Mouse (Mus musculus): ENCODE data around the gene Fbxl17. TPM values are rescaled to one million over a fixed set of nuclear protein-coding genes. Genes with fewer than 3 reads are reported as not detected.
A peak's percentile ranks its signal among the peaks of the same experiment; 100 is the strongest.

The Fbxl17 gene
- polyA plus RNA-seq, 1 experiment from 2014 or later = 5.2 TPM

GRCm38 (mm10) chr17:63498717-63499635 lies 841 bp downstream of the Fbxl17 start:
- peak overlapping the region; percentile 96 for H3K27ac ChIP-seq (ENCODE audit: low read length)
- 0 out of 2 replicates have a peak, but pooled peaks cover 6% of the 10 kb centered on the region for H3K36me3 ChIP-seq (ENCODE audit: insufficient read depth, low read length)
- no peaks in the 10 kb centered on the region for H3K9me3 ChIP-seq (ENCODE audit: low read length)
- H3K4me1 ChIP-seq (ENCODE audit: insufficient read depth, low read length) = peaks cover 30% of the 10 kb centered on the region
- under 1% methylated on average over 69 of the region's 90 CpGs for WGBS
- peak overlapping the region; percentile 87 for H3K4me2 ChIP-seq (replicated peaks; ENCODE audit: low read depth, low read length)
- no peaks in the 10 kb centered on the region for H3K27me3 ChIP-seq (ENCODE audit: insufficient read depth, low read length)
- H3K4me3 ChIP-seq (ENCODE audit: low read length) = peak overlapping the region; percentile 83
- peak overlapping the region; percentile 94 for H3K9ac ChIP-seq (replicated peaks; ENCODE audit: low read length)
- peak; percentile 65 for ATAC-seq (ENCODE audit: low FRiP score, low TSS enrichment)

DNA sequence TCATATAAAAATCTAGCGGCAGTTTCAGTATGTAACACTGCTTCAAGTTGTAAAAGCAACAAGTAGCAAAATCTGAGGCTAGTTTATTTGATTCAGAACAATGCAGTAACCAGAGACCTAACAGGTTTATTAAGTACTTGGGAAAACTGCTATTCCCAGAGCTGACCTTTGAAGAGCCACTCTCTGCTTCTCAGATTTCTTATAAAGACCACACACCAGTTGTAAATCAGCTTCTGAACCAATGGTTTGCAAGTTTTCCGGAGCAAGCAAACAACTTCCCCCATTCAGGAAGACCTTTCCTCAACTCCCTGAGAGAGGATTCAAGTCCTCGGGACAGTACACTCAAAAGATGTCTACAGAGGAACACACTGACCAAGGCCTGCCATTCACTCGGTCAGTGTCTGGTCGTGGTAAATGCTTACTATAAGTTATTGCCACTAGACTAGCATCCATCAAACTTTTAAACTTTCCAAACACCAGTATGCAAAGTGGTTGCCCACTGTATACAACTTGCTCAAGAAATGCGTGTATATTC lies 1.6 kb downstream of the Fbxl17 start:
- Histone ChIP-seq H3K27me3 (ENCODE audit: insufficient read depth, low read length) (no peaks in the 10 kb centered on the region), H3K4me1 (ENCODE audit: insufficient read depth, low read length) (peaks cover 35% of the 10 kb centered on the region), H3K9ac (replicated peaks; ENCODE audit: low read length) (peak overlapping the region; percentile 94), H3K4me3 (ENCODE audit: low read length) (peak overlapping the region; percentile 83), H3K27ac (ENCODE audit: low read length) (peak overlapping the region; percentile 96), H3K36me3 (ENCODE audit: insufficient read depth, low read length) (0 out of 2 replicates have a peak, but pooled peaks cover 6% of the 10 kb centered on the region), H3K9me3 (ENCODE audit: low read length) (no peaks in the 10 kb centered on the region), H3K4me2 (replicated peaks; ENCODE audit: low read depth, low read length) (peak overlapping the region; percentile 87)
- 5% methylated on average over 6 of the region's 6 CpGs for WGBS
- ATAC-seq (ENCODE audit: low FRiP score, low TSS enrichment) = no peak

- no peaks in the 10 kb centered on the region for H3K27me3 ChIP-seq (ENCODE audit: insufficient read depth, low read length)
- no peak overlapping the region for H3K9ac ChIP-seq (replicated peaks; ENCODE audit: low read length)
- H3K4me1 ChIP-seq (ENCODE audit: insufficient read depth, low read length) = peaks cover 42% of the 10 kb centered on the region
- WGBS = 74% methylated on average over 6 of the region's 6 CpGs
- peak overlapping the region; percentile 87 for H3K4me2 ChIP-seq (replicated peaks; ENCODE audit: low read depth, low read length)
- no peaks in the 10 kb centered on the region for H3K9me3 ChIP-seq (ENCODE audit: low read length)
- ATAC-seq (ENCODE audit: low FRiP score, low TSS enrichment) = no peak
- H3K27ac ChIP-seq (ENCODE audit: low read length) = no peak overlapping the region
- H3K4me3 ChIP-seq (ENCODE audit: low read length) = peak overlapping the region; percentile 83; the same call in 1 of the 2 replicates
- 0 out of 2 replicates have a peak, but pooled peaks cover 3% of the 10 kb centered on the region for H3K36me3 ChIP-seq (ENCODE audit: insufficient read depth, low read length)
Observed at GRCm38 (mm10) chr17:63497206-63497731, 2.5 kb downstream of the Fbxl17 start.

GRCm38 (mm10) chr17:63496153-63496552 lies 3.7 kb downstream of the Fbxl17 start:
- Histone ChIP-seq H3K9ac (replicated peaks; ENCODE audit: low read length) (no peak overlapping the region), H3K4me1 (ENCODE audit: insufficient read depth, low read length) (peaks cover 47% of the 10 kb centered on the region), H3K4me3 (ENCODE audit: low read length) (no peak overlapping the region), H3K36me3 (ENCODE audit: insufficient read depth, low read length) (no peaks in the 10 kb centered on the region), H3K27me3 (ENCODE audit: insufficient read depth, low read length) (no peaks in the 10 kb centered on the region), H3K4me2 (replicated peaks; ENCODE audit: low read depth, low read length) (no peak overlapping the region), H3K27ac (ENCODE audit: low read length) (no peak overlapping the region), H3K9me3 (ENCODE audit: low read length) (no peaks in the 10 kb centered on the region)
- 58% methylated on average over 5 of the region's 5 CpGs for WGBS
- ATAC-seq (ENCODE audit: low FRiP score, low TSS enrichment) = no peak

DNA sequence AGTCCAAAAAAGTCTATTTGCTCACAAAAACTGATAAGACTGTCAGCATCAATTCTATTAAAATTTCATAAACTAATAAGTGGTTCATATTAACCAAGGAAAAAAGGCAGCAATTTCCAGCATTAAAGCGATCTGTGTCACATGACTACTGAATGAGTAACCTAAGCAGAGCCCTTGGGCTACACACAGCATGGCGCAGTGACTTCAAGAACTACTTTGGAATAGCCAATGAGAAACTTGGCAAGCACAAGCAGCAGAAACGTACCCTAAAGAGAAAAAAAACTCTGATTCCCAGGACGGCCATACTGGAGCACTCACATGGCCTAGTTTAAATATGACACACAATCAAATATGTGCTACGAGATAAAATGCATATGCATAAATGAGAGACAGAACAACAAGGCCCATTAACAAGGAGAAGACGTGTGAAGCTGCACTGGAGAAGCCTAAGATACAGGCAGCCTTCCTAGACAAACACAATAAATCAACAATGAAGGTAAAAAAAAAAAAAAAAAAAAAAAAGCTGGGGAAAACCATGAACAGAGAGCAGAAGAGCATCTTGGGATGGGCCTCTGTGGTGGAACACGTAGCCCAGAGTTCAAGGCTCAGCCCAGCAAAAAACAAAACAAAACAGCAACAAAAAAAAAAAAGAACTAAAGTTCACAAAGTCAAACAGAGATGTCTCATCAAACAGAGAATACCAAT lies 5.8 kb downstream of the Fbxl17 start:
- Histone ChIP-seq H3K4me2 (replicated peaks; ENCODE audit: low read depth, low read length) (no peak overlapping the region), H3K4me3 (ENCODE audit: low read length) (no peak overlapping the region), H3K36me3 (ENCODE audit: insufficient read depth, low read length) (peaks cover 7% of the 10 kb centered on the region; the same call in 1 of the 2 replicates), H3K9ac (replicated peaks; ENCODE audit: low read length) (no peak overlapping the region), H3K27ac (ENCODE audit: low read length) (no peak overlapping the region), H3K27me3 (ENCODE audit: insufficient read depth, low read length) (no peaks in the 10 kb centered on the region), H3K9me3 (ENCODE audit: low read length) (no peaks in the 10 kb centered on the region), H3K4me1 (ENCODE audit: insufficient read depth, low read length) (peaks cover 59% of the 10 kb centered on the region)
- 49% methylated on average over 7 of the region's 7 CpGs for WGBS
- no peak for ATAC-seq (ENCODE audit: low FRiP score, low TSS enrichment)

GRCm38 (mm10) chr17:63493274-63493673 lies 6.5 kb downstream of the Fbxl17 start:
- H3K4me2 ChIP-seq (replicated peaks; ENCODE audit: low read depth, low read length) = 0 out of 2 replicates have a peak overlapping the region, but pooled peaks have one; percentile 19
- peaks cover 10% of the 10 kb centered on the region; the same call in 1 of the 2 replicates for H3K36me3 ChIP-seq (ENCODE audit: insufficient read depth, low read length)
- 44% methylated on average over 5 of the region's 5 CpGs for WGBS
- peak overlapping the region; percentile 69; the same call in 1 of the 2 replicates for H3K27ac ChIP-seq (ENCODE audit: low read length)
- H3K27me3 ChIP-seq (ENCODE audit: insufficient read depth, low read length) = no peaks in the 10 kb centered on the region
- no peak overlapping the region for H3K9ac ChIP-seq (replicated peaks; ENCODE audit: low read length)
- peaks cover 57% of the 10 kb centered on the region for H3K4me1 ChIP-seq (ENCODE audit: insufficient read depth, low read length)
- peak; percentile 58; the same call in 1 of the 2 replicates for ATAC-seq (ENCODE audit: low FRiP score, low TSS enrichment)
- no peaks in the 10 kb centered on the region for H3K9me3 ChIP-seq (ENCODE audit: low read length)
- H3K4me3 ChIP-seq (ENCODE audit: low read length) = no peak overlapping the region

GRCm38 (mm10) chr17:63492665-63493273 lies 7.0 kb downstream of the Fbxl17 start:
- Histone ChIP-seq H3K4me2 (replicated peaks; ENCODE audit: low read depth, low read length) (peak overlapping the region; percentile 19; the same call in 1 of the 2 replicates), H3K4me3 (ENCODE audit: low read length) (no peak overlapping the region), H3K27ac (ENCODE audit: low read length) (peak overlapping the region; percentile 69), H3K27me3 (ENCODE audit: insufficient read depth, low read length) (no peaks in the 10 kb centered on the region), H3K36me3 (ENCODE audit: insufficient read depth, low read length) (peaks cover 13% of the 10 kb centered on the region; the same call in 1 of the 2 replicates), H3K9ac (replicated peaks; ENCODE audit: low read length) (no peak overlapping the region), H3K9me3 (ENCODE audit: low read length) (no peaks in the 10 kb centered on the region), H3K4me1 (ENCODE audit: insufficient read depth, low read length) (peaks cover 52% of the 10 kb centered on the region)
- 71% methylated on average over 8 of the region's 8 CpGs for WGBS
- 0 out of 2 replicates have a peak, but pooled peaks have one; percentile 32 for ATAC-seq (ENCODE audit: low FRiP score, low TSS enrichment)

GRCm38 (mm10) chr17:63489525-63489924 lies 10.3 kb downstream of the Fbxl17 start:
- 70% methylated on average over 4 of the region's 4 CpGs for WGBS
- H3K4me2 ChIP-seq (replicated peaks; ENCODE audit: low read depth, low read length) = no peak overlapping the region

GRCm38 (mm10) chr17:63467866-63468265 lies 32.0 kb downstream of the Fbxl17 start:
- no peak for ATAC-seq (ENCODE audit: low FRiP score, low TSS enrichment)
- H3K27me3 ChIP-seq (ENCODE audit: insufficient read depth, low read length) = no peaks in the 10 kb centered on the region

More at GRCm38 (mm10) chr17:63489525-63489924, 10.3 kb downstream of the Fbxl17 start:
- Histone ChIP-seq H3K9me3 (ENCODE audit: low read length) (no peaks in the 10 kb centered on the region), H3K4me1 (ENCODE audit: insufficient read depth, low read length) (peaks cover 33% of the 10 kb centered on the region), H3K27ac (ENCODE audit: low read length) (no peak overlapping the region), H3K9ac (replicated peaks; ENCODE audit: low read length) (no peak overlapping the region), H3K27me3 (ENCODE audit: insufficient read depth, low read length) (no peaks in the 10 kb centered on the region), H3K4me3 (ENCODE audit: low read length) (no peak overlapping the region), H3K36me3 (ENCODE audit: insufficient read depth, low read length) (peaks cover 20% of the 10 kb centered on the region; the same call in 1 of the 2 replicates)
- peak; percentile 50; the same call in 1 of the 2 replicates for ATAC-seq (ENCODE audit: low FRiP score, low TSS enrichment)

More at GRCm38 (mm10) chr17:63467866-63468265, 32.0 kb downstream of the Fbxl17 start:
- H3K4me3 ChIP-seq (ENCODE audit: low read length) = no peak overlapping the region
- no peak overlapping the region for H3K9ac ChIP-seq (replicated peaks; ENCODE audit: low read length)
- no peaks in the 10 kb centered on the region for H3K9me3 ChIP-seq (ENCODE audit: low read length)
- 0 out of 2 replicates have a peak, but pooled peaks cover 6% of the 10 kb centered on the region for H3K36me3 ChIP-seq (ENCODE audit: insufficient read depth, low read length)
- no peaks in the 10 kb centered on the region for H3K4me1 ChIP-seq (ENCODE audit: insufficient read depth, low read length)
- H3K4me2 ChIP-seq (replicated peaks; ENCODE audit: low read depth, low read length) = no peak overlapping the region
- H3K27ac ChIP-seq (ENCODE audit: low read length) = no peak overlapping the region
- WGBS = 6% methylated on average over 6 of the region's 6 CpGs

All from kidney, embryonic 16.5 days (tissue).